In the genomic region with DNA sequence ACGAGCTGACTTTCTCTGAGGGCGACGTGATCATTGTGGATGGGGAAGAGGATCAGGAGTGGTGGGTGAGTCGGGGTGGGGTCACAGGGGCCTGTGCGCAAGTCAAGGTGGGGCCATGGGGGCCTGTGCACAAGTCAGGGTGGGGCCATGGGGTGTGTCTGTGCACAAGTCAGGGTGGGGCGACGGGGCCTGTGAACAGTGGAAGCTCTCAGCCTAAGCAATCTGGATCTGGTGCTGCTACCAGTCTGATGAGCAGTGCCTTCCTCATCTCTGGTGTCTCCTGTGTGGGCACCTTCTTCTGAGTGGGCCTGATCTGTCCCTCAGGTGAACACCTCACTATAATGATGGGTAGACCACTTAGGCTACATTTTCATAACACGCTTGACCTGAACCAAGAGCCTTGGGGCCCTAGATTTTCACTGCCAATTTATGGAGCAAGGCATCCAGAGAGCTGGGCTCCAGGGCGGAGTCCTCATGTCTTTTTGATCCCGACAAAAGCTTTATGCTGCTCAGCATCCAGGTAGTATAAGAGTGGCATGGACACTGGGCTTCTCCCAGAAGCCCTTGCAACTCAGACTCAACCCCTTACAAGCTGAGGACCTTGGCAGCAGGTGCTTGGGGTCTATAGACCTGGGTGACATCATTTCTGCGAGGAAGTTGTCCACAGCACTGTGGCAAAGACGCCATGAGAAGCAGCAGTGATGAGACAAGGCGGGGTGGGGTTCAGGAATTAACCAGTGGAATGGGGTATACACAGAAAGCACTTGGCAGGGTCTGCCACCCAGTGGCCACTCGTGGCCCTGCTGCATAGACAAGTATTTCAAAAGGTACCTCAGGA, we compare ENCODE assay signal across 8 mouse cellular contexts. TPM values are rescaled to one million over a fixed set of nuclear protein-coding genes. Genes with fewer than 3 reads are reported as not detected.
DNase-seq lines count a peak whose midpoint lies in the region; ATAC-seq and TF ChIP-seq lines count a peak whose summit lies in the region.

No protein-coding gene starts in this region.

- no peaks in the 10 kb centered on the region for H3K27me3 ChIP-seq in embryonic facial prominence, embryonic 11.5 days (ENCODE audit: control insufficient read depth, insufficient read depth, low read length)
- no peaks in the 10 kb centered on the region for H3K27me3 ChIP-seq in heart, adult 2 months (ENCODE audit: control insufficient read depth, insufficient read depth, low read length)
- H3K27me3 ChIP-seq in kidney, adult 2 months (replicated peaks; ENCODE audit: control insufficient read depth, insufficient read depth, low read length): no peaks in the 10 kb centered on the region
- H3K27me3 ChIP-seq in limb, embryonic 10.5 days (ENCODE audit: low read depth, poor library complexity, severe bottlenecking): no peaks in the 10 kb centered on the region
- H3K27me3 ChIP-seq in midbrain, embryonic 11.5 days (ENCODE audit: control insufficient read depth, insufficient read depth, low read length): no peaks in the 10 kb centered on the region
- H3K27me3 ChIP-seq in stomach, embryonic 14.5 days (ENCODE audit: control insufficient read depth, insufficient read depth, low read length): no peaks in the 10 kb centered on the region

- peaks cover 6% of the 10 kb centered on the region for H3K36me3 ChIP-seq in embryonic facial prominence, embryonic 11.5 days (replicated peaks; ENCODE audit: control insufficient read depth, insufficient read depth, low read depth, low read length)
- peaks cover 7% of the 10 kb centered on the region for H3K36me3 ChIP-seq in heart, adult 2 months (ENCODE audit: control insufficient read depth, insufficient read depth, low read length)
- peaks cover 2% of the 10 kb centered on the region; the same call in 1 of the 2 replicates for H3K36me3 ChIP-seq in kidney, adult 2 months (ENCODE audit: control insufficient read depth, insufficient read depth, low read length)
- H3K36me3 ChIP-seq in limb, embryonic 10.5 days: peaks cover 100% of the 10 kb centered on the region
- H3K36me3 ChIP-seq in midbrain, embryonic 11.5 days (ENCODE audit: control insufficient read depth, insufficient read depth, low read length): peaks cover 19% of the 10 kb centered on the region
- H3K36me3 ChIP-seq in stomach, embryonic 14.5 days (ENCODE audit: control insufficient read depth, insufficient read depth, low read length): peaks cover 17% of the 10 kb centered on the region

- no peaks in the 10 kb centered on the region for H3K79me2 ChIP-seq in heart, adult 2 months (replicated peaks; ENCODE audit: control insufficient read depth, insufficient read depth, low read length)

- no peaks in the 10 kb centered on the region for H3K4me1 ChIP-seq in embryonic facial prominence, embryonic 11.5 days (ENCODE audit: control insufficient read depth, insufficient read depth, low read length)
- peaks cover 15% of the 10 kb centered on the region for H3K4me1 ChIP-seq in heart, adult 2 months (ENCODE audit: control insufficient read depth, insufficient read depth, low read length)
- H3K4me1 ChIP-seq in kidney, adult 2 months (ENCODE audit: control insufficient read depth, insufficient read depth, low read length): no peaks in the 10 kb centered on the region
- no peaks in the 10 kb centered on the region for H3K4me1 ChIP-seq in limb, embryonic 10.5 days
- no peaks in the 10 kb centered on the region for H3K4me1 ChIP-seq in midbrain, embryonic 11.5 days (ENCODE audit: control insufficient read depth, insufficient read depth, low read length)
- H3K4me1 ChIP-seq in stomach, embryonic 14.5 days (ENCODE audit: control insufficient read depth, insufficient read depth, low read length): no peaks in the 10 kb centered on the region

- peak; percentile 61; the same call in 1 of the 2 replicates for ATAC-seq in embryonic facial prominence, embryonic 11.5 days (replicated peaks; ENCODE audit: insufficient number of reproducible peaks, low FRiP score, low TSS enrichment, low read depth)
- ATAC-seq in midbrain, embryonic 11.5 days (ENCODE audit: low FRiP score): peak; percentile 82
- peak; percentile 70; the same call in 1 of the 2 replicates for ATAC-seq in stomach, embryonic 14.5 days (ENCODE audit: insufficient number of reproducible peaks, insufficient read depth, low FRiP score, low read depth)

- no peak overlapping the region for H3K4me3 ChIP-seq in embryonic facial prominence, embryonic 11.5 days (ENCODE audit: low read depth, low read length)
- H3K4me3 ChIP-seq in heart, adult 2 months: no peak overlapping the region
- H3K4me3 ChIP-seq in kidney, adult 2 months (ENCODE audit: insufficient read depth, low read depth, low read length): no peak overlapping the region
- no peak overlapping the region for H3K4me3 ChIP-seq in limb, embryonic 10.5 days
- no peak overlapping the region for H3K4me3 ChIP-seq in midbrain, embryonic 11.5 days (ENCODE audit: low read depth, low read length)
- H3K4me3 ChIP-seq in stomach, embryonic 14.5 days (ENCODE audit: low read depth, low read length): no peak overlapping the region

- 78% methylated on average over 14 of the region's 14 CpGs for WGBS in embryonic facial prominence, embryonic 11.5 days
- 66% methylated on average over 14 of the region's 14 CpGs for WGBS in heart, adult 2 months
- WGBS in kidney, adult 2 months: 72% methylated on average over 14 of the region's 14 CpGs
- whole genome bisulfite sequencing in limb, embryonic 10.5 days: 80% methylated on average over 14 of the region's 14 CpGs
- whole genome bisulfite sequencing in midbrain, embryonic 11.5 days: 79% methylated on average over 14 of the region's 14 CpGs
- WGBS in stomach, embryonic 14.5 days: 75% methylated on average over 14 of the region's 14 CpGs

- TF ChIP-seq EP300 in heart, adult 2 months (IDR thresholded peaks at IDR 0.05; ENCODE audit: insufficient read depth, low read depth, low read length): 0 out of 2 replicates have a peak, but pooled peaks have one; percentile 27

- no peaks in the 10 kb centered on the region for H3K9me3 ChIP-seq in embryonic facial prominence, embryonic 11.5 days (replicated peaks; ENCODE audit: control insufficient read depth, low read length)
- H3K9me3 ChIP-seq in limb, embryonic 10.5 days (replicated peaks): no peaks in the 10 kb centered on the region
- no peaks in the 10 kb centered on the region for H3K9me3 ChIP-seq in midbrain, embryonic 11.5 days (ENCODE audit: control insufficient read depth, low read length)
- H3K9me3 ChIP-seq in stomach, embryonic 14.5 days (ENCODE audit: control insufficient read depth, low read depth, low read length): no peaks in the 10 kb centered on the region

- no peak for TF ChIP-seq POLR2A in heart, adult 2 months (IDR thresholded peaks at IDR 0.05; ENCODE audit: insufficient read depth, low read depth, low read length)
- no peak for TF ChIP-seq POLR2A in kidney, adult 2 months (IDR thresholded peaks at IDR 0.05; ENCODE audit: low read depth, low read length)

- no peak overlapping the region for H3K9ac ChIP-seq in embryonic facial prominence, embryonic 11.5 days (replicated peaks; ENCODE audit: low read length)
- no peak overlapping the region for H3K9ac ChIP-seq in heart, adult 2 months (ENCODE audit: low read depth, low read length)
- H3K9ac ChIP-seq in midbrain, embryonic 11.5 days (ENCODE audit: low read length): no peak overlapping the region
- no peak overlapping the region for H3K9ac ChIP-seq in stomach, embryonic 14.5 days (replicated peaks; ENCODE audit: low read depth, low read length)

- H3K4me2 ChIP-seq in embryonic facial prominence, embryonic 11.5 days (ENCODE audit: low read depth, low read length): no peak overlapping the region
- no peak overlapping the region for H3K4me2 ChIP-seq in midbrain, embryonic 11.5 days
- no peak overlapping the region for H3K4me2 ChIP-seq in stomach, embryonic 14.5 days (replicated peaks; ENCODE audit: low read depth, low read length)

- intact Hi-C loops in heart, adult 2 months (cut with DNase I): loop anchor here (2.0 to 5.0 kb wide), 3 partner anchors 39 to 189 kb away; no protein-coding TSS in a partner anchor

- peak; percentile 83 for TF ChIP-seq CTCF in heart, adult 2 months (IDR thresholded peaks at IDR 0.05)
- TF ChIP-seq CTCF in kidney, adult 2 months (conservative IDR thresholded peaks at IDR 0.05; ENCODE audit: insufficient read depth, insufficient read length, low read depth, low read length): peak; percentile 76

- peak; percentile 64 for DNase-seq in 416B (ENCODE audit: low read depth)
- DNase-seq in adrenal gland, adult 8-10 months: peak; percentile 42
- DNase-seq in embryonic facial prominence, embryonic 11.5 days (ENCODE audit: low spot score): peak; percentile 61
- peak; percentile 65 to 71 for DNase-seq in heart, adult 2 months
- peak; percentile 76 for DNase-seq in kidney, adult 2 months
- peak; percentile 57 for DNase-seq in limb, embryonic 10.5 days (ENCODE audit: low spot score)
- peak; percentile 86 for DNase-seq in midbrain, embryonic 11.5 days (ENCODE audit: low spot score, missing footprints)

- no peak overlapping the region for H3K27ac ChIP-seq in embryonic facial prominence, embryonic 11.5 days (replicated peaks; ENCODE audit: low read depth, low read length)
- peak overlapping the region; percentile 94; the same call in 1 of the 2 replicates for H3K27ac ChIP-seq in heart, adult 2 months
- H3K27ac ChIP-seq in kidney, adult 2 months (ENCODE audit: insufficient read depth, low read depth, low read length): no peak overlapping the region
- no peak overlapping the region for H3K27ac ChIP-seq in limb, embryonic 10.5 days
- no peak overlapping the region for H3K27ac ChIP-seq in midbrain, embryonic 11.5 days (ENCODE audit: low read depth, low read length)
- H3K27ac ChIP-seq in stomach, embryonic 14.5 days (ENCODE audit: low read length): no peak overlapping the region

RNA-seq across cellular contexts. Expression of a gene that starts 19.0 kb away (rescaled TPM):
- 10 to 100 TPM; 65.3 to 78.3 (median 69.5) TPM for total RNA-seq in adrenal gland, adult 8-10 months (2022)
- polyA plus RNA-seq in embryonic facial prominence, embryonic 11.5 days (2014; fragmentation: Nextera tagmentation; extraction: Ambion mirVana): 145 and 148 TPM in 2 replicates
- total RNA-seq in heart, adult 2 months (2021): 10 to 100 TPM; 32.5 to 39.0 TPM
- polyA plus RNA-seq in heart, adult 2 months (2012; rRNA removed): 19.3 and 30.8 TPM in 2 replicates
- 28.2 and 32.1 TPM in 2 replicates for polyA plus RNA-seq in kidney, adult 2 months (2012; rRNA removed)
- polyA plus RNA-seq in limb, embryonic 10.5 days (2016; fragmentation: Nextera tagmentation; extraction: Ambion mirVana): 137 and 140 TPM in 2 replicates
- 138 and 145 TPM in 2 replicates for polyA plus RNA-seq in midbrain, embryonic 11.5 days (2014; fragmentation: Nextera tagmentation; extraction: Ambion mirVana)
- polyA plus RNA-seq in stomach, embryonic 14.5 days (2014; fragmentation: Nextera tagmentation; extraction: Ambion mirVana): 105 and 112 TPM in 2 replicates

RNA-seq across cellular contexts. Expression of a gene that starts 19.9 kb away (rescaled TPM):
- 100 to 1,000 TPM in 1 of 4 experiments, 10 to 100 TPM in 3; 74.6 to 123 (median 85.2) TPM for total RNA-seq in adrenal gland, adult 8-10 months (2022)
- 49.5 and 50.5 TPM in 2 replicates for polyA plus RNA-seq in embryonic facial prominence, embryonic 11.5 days (2014; fragmentation: Nextera tagmentation; extraction: Ambion mirVana)
- 10 to 100 TPM; 42.4 to 50.6 TPM for total RNA-seq in heart, adult 2 months (2021)
- 15.2 and 26.8 TPM in 2 replicates for polyA plus RNA-seq in heart, adult 2 months (2012; rRNA removed)
- polyA plus RNA-seq in kidney, adult 2 months (2012; rRNA removed): 19.3 and 23.6 TPM in 2 replicates
- polyA plus RNA-seq in limb, embryonic 10.5 days (2016; fragmentation: Nextera tagmentation; extraction: Ambion mirVana): 40.3 and 43.4 TPM in 2 replicates
- polyA plus RNA-seq in midbrain, embryonic 11.5 days (2014; fragmentation: Nextera tagmentation; extraction: Ambion mirVana): 42.6 and 42.9 TPM in 2 replicates
- 51.0 and 57.6 TPM in 2 replicates for polyA plus RNA-seq in stomach, embryonic 14.5 days (2014; fragmentation: Nextera tagmentation; extraction: Ambion mirVana)

RNA-seq across cellular contexts. Expression of a gene that starts 50.0 kb away (rescaled TPM):
- 10 to 100 TPM; 53.0 to 61.9 (median 56.4) TPM for total RNA-seq in adrenal gland, adult 8-10 months (2022)
- polyA plus RNA-seq in embryonic facial prominence, embryonic 11.5 days (2014; fragmentation: Nextera tagmentation; extraction: Ambion mirVana): 54.3 and 60.8 TPM in 2 replicates
- 10 to 100 TPM; 12.6 to 13.5 TPM for total RNA-seq in heart, adult 2 months (2021)
- 28.4 and 30.5 TPM in 2 replicates for polyA plus RNA-seq in heart, adult 2 months (2012; rRNA removed)
- 401 and 498 TPM in 2 replicates for polyA plus RNA-seq in kidney, adult 2 months (2012; rRNA removed)
- polyA plus RNA-seq in limb, embryonic 10.5 days (2016; fragmentation: Nextera tagmentation; extraction: Ambion mirVana): 50.3 and 51.3 TPM in 2 replicates
- polyA plus RNA-seq in midbrain, embryonic 11.5 days (2014; fragmentation: Nextera tagmentation; extraction: Ambion mirVana): 49.5 and 50.8 TPM in 2 replicates
- 46.6 and 49.5 TPM in 2 replicates for polyA plus RNA-seq in stomach, embryonic 14.5 days (2014; fragmentation: Nextera tagmentation; extraction: Ambion mirVana)
